Mouse (Mus musculus) cerebellum, adult 18-20 months (tissue): ENCODE data around the gene Gm10591.
"Not testable (repeated sequence)": the region's sequence is repeated elsewhere in the genome, so short reads cannot be mapped to it uniquely, and the experiment has no call there.

ENCODE experiments used
- DNase-seq, 2 experiments: peaks; one replicate each; pipeline ENCODE4 v3.0.0; 2021

Gene Gm10591

DNA sequence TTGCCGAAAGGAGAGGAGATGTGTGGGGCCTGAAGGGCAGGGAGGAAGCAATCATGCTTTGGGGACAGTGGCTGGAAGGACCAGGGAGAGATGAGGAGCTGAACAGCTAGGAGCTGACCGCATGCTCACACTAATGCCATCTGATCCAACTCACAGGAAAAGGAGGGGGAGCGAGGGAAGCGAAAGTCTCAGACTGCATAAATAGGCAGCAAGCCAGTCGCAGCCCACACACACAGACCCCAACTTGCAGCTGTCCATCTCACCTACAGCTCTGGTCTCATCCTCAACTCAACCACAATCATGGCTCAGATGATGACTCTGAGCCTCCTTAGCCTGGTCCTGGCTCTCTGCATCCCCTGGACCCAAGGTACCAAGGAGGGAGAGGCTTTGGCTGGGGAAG lies at the start of gene Gm10591:
Gene Gm10591, plus strand, starts transcription at position 301 of the 400 bp plus-strand sequence.
- not testable (repeated sequence) for DNase-seq

DNA sequence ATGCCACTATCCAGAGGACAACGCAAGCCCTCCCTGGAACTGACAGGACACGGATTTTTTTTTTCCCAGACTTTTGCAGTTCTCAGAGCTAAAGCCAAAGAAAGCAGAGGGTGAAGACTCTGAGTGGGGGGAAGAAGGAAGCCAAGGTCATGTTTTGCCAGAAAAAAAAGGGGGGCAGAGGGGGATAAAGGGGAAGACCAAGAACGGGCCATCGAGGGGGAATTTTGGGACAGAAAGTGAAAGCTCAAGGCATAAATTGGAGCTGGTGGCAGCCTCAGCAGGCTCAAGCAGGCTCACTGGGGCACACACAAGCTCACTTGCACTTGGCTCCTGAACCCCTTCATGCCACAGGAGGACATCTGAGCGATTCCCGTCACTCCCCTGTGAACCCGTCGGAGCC lies 17.4 kb downstream of the Gm10591 start, which contains the start of gene Gm2564:
Gene Gm2564, plus strand, starts transcription at position 301 of the 400 bp plus-strand sequence.
- not testable (repeated sequence) for DNase-seq

GRCm38 (mm10) chr4:42654951-42655350 lies 43.0 kb downstream of the Gm10591 start, which contains the start of gene Ccl27b:
Gene Ccl27b, plus strand, starts transcription at chr4:42655251.
- DNase-seq, result not testable (repeated sequence)

GRCm38 (mm10) chr4:42661793-42662192 lies 49.8 kb downstream of the Gm10591 start, which contains the start of gene Il11ra2:
Gene Il11ra2, minus strand, starts transcription at chr4:42661893.
- DNase-seq, result not testable (repeated sequence)
